Mouse (Mus musculus): Measurements from ENCODE around the gene Hspa12a.

DNA sequence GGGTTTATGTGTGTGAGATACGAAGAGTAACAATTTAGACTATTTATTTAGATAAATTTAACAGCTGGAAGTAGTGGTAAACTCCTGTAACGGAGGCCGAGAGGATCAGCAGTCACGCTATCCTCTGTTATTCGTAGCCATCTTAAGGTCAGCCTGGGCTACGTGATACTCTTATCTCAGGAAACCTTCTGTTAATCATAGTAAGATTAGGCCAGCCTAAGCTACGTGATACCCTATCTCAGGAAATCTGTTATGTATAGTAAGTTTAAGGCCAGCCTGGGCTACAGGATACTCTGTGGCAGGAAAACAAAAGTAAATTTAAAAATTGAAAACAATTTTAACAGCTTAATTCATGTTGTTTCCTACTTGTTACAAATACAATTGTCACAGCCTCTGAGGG, 2.5 kb upstream of the Hspa12a start:
- TF ChIP-seq MAX (IDR thresholded peaks at IDR 0.05; ENCODE audit: low read depth) (no peak), USF1 (IDR thresholded peaks at IDR 0.05; ENCODE audit: low read depth) (no peak), POLR2A (IDR thresholded peaks at IDR 0.05; ENCODE audit: insufficient read length, low read depth) (no peak)

Data from myocyte (in vitro differentiated cells).